Mouse (Mus musculus) brain, adult 2 months (tissue): ENCODE measurements around the gene Tas2r109.
"Not testable (repeated sequence)": the region's sequence is repeated elsewhere in the genome, so short reads cannot be mapped to it uniquely, and the experiment has no call there.

Experiments used
- DNase-seq: peaks from one replicate; pipeline ENCODE4 v3.0.0; 2011; ENCODE audit warnings: low read depth, low spot score

Tas2r109 gene

DNA sequence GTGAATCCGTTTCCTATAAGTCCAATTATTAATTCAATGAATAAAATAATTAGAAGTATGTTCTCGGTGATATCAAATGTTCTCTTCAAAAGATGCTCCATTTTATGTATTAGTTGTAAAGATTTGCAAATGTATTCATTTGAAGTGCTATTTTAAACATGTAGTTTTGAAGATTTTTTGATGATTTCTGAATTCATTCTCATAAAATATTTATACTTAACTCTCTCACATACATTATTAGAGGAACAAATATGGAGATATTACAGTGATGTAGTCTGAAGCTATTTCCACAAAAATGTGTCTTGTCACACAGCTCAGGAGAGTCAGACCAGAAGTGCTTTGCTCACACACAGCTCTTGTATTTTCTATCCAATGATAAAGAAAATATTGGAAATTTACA is at the start of gene Tas2r109:
Tas2r109 (minus strand) TSS at position 101 of the 400 bp plus-strand sequence.
- no peak for DNase-seq

DNA sequence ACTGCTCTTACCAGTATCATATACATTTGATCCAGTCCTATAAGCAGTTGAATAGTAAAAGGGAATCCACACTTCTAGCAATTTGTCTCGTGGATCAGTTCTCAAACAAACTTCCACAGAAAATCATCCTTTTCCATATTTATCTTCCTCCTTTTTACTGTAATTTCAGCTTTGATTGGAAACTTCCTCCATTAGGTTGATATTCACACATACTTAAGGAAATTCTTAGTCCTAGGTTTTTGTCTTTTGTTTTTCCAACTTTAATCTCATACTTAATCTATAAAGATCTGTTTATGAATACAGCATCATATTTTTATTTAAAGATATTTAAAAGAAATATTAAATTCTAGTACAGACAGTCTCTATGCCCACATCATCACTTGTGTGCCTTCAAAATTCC is 22.9 kb downstream of the Tas2r109 start, which contains the start of gene Tas2r131:
Tas2r131 (minus strand) TSS at position 101 of the 400 bp plus-strand sequence.
- no peak for DNase-seq

DNA sequence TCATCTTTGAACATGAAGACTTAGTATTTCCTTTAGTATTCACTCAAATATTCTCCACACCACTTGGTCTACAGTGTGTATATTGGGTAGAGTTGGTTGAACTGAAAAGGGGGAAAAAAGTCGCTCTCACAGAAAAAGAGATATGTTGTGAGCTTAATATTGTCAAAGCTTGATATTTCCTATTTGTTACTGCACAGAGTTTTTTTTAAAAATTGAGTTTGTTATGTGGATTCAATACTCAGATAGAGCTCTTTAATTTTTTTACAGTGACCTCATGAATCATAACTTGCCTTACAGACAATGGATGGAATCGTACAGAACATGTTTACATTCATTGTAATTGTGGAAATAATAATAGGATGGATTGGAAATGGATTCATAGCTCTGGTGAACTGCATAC is 30.0 kb downstream of the Tas2r109 start, which contains the start of gene Tas2r129:
Tas2r129 (plus strand) TSS at position 301 of the 400 bp plus-strand sequence.
- no peak for DNase-seq

DNA sequence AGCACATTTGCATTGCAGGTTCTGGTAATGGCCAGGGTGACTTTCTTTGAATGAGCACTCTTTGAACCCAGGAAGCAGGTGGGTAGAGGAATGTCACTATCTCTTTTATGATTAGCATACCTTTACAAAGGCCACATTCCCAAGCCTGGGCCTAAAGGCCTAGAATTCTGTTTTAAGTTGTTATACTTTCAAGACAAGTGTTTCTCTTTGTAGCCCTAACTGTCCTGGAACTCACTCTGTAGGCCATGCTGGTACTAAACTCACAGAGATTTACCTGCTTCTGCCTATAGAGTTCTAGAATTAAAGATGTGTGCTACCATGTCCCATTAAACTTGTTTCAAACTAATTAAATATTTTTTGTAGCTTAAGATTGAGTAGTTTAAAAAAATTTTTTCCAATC is 39.4 kb downstream of the Tas2r109 start:
- not testable (repeated sequence) for DNase-seq
